Mouse (Mus musculus): ENCODE data around the gene Dgki.

Gene Dgki

DNA sequence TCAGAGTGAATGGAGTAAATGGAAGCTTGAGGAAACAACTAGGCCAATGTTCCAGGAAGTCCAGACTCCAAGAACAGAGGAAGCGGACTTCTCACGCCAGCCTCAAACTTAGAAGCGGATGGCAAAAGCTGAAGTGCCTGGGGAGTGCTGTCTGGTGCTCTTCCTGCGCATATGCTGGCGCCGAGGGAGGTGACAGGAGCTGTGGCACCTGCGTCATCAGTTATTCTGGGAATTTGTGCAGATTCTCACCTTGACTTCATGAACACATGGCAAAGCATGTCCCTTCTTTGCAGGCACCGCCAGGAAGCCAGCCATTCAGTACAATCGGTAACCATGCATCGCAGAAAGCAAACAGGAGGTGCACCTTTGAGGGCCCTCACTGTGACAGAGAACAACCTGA lies 301.0 kb downstream of the Dgki start:
- DNase-seq: peak; percentile 33

DNA sequence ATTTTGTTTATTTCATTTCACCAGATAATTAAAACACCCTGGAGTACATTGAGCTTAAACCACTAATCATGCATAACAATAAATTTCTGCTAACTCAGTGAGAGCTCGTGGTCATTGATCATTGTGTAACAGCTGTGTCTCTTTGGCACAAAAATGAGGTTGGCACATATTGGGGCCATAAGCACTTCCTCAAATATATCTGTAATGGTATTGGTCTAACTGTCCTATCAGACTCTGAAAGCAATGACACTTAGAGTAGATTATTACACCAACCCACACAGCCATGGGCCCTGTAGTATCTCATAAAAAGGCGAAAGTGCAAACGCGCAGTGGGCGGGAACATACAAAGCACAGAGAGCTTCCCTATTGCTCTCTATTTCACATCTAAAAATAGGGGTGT lies 305.7 kb downstream of the Dgki start:
- no peak for DNase-seq

DNA sequence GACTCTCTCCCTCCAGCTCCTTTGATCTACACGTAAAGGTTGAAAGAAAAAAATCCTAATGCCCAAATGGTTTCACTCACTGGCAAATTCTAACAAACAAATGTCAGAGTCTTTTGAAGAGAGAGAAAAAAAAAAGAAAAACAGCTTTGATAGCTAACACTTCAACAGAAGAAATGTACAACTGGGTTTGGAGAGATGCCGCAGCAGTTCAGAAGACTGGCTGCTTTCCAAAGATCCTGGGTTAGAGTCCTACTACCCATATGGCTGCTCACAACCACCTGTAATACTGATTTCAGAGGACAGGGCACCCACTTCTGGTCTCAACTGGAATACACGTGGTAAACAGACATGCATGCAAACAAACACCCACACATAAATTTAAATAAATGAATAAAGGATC lies 309.8 kb downstream of the Dgki start:
- peak; percentile 44 for DNase-seq

DNA sequence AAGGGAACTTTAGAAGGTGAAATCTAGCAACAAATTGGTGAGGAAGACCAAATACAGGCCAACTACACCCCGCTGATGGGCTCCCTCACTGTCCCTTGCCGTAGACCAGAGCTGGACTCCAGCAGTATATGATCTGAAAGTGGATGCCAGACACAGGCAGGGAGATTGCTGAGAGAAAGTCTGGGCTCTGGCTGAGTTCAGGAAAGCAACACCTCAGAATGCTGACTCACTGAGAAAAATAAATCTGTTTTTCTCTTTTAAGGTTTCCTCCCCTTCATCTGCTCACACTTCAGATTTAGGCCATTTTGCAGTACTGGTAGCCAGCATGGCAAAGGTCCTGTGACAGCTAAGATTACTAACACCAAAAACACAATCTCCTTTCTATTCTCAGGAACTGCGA lies 311.2 kb downstream of the Dgki start:
- no peak for DNase-seq

DNA sequence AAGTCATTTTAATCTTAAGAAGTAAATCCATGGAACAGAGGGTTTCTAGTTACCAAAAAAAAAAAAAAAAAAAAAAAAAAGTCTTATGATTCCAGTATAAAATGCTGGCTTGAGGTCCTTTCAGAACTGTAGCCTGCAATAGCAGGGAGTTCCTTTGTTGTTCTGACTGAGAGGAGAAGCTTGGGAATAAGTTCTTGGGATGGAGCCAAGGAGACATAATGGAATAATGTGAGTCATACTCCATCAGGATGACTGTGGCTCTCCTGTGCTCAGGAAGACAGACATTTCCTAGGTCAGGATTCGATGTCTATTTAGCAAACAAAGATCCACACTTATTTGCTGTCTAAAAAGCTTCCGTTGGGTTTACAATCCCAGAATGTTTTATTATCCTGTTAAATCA lies 318.3 kb downstream of the Dgki start:
- peak; percentile 27 for DNase-seq

DNA sequence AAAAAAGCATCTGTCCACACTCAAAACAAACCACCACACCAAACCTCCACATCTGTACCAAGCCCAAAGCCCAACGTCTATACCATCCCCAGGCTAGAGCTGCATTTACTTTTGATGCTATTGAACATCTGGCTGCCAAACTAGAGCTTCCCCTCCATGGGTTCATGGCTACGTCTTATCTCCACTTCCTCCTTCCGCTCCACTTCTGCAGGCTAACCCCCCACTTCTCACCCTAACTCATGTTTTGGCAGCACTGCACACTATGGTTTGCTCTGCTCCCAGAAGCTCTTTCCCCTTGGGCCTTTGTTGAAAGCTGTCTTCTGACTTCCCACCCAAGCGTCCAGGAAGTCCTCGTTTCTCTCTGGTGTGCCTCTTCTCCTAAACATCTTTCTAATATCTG lies 319.5 kb downstream of the Dgki start:
- no peak for DNase-seq

DNA sequence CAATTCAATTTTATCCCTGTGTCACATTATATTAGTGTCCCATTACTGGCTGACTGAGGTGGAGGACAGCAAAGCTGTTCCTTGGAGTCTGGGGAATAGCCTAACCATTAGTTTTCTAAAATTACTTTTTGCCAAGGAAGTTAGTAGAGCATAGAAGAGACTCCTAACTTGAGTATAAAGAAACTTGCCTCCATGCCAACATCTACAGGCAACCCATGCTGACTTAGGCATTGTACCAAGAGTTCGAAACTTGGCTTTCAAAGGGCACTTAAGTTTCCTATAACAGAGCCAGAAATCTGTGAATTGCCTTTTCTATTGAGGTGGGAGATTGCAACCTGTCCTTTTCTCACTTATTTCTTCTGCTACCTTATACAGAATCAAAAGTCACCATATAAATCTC lies 321.8 kb downstream of the Dgki start:
- no peak for DNase-seq

DNA sequence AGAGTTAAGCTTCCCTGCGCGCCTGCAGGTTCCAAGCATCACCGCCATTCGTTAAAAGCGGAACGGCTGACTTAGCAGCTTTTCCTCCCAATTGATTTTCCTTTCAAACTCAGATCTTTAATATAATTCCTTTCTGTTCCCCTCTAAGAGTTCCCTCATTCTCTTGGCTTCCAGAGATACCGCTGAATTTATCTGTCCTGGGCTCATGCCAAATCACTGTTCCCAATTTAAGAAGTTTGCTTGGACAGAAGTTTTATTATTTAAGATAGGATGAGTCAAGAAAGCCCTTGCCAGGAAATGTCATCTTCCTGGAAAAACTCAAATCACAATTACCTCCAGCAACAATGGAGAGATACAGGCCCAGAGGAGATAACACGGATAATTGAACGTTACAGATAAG lies 326.9 kb downstream of the Dgki start:
- DNase-seq: no peak

DNA sequence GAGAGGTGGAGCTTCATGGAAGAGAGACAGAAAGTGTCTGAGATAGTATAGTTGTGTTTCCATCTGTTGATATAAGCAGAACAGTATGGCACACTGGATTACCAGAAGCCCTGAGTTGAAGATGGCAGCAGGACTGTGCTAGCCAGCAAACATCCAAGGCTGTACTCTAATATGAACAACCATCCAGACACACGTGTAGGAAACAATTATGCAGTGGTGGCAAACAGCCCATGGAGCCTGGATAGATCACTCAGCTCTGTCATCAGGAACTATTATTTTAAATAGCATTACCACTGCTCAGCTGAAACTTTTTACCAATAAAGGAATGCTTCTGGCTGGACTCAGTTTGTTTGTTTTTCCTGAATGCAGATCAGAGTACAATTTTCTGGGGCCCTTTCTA lies 327.5 kb downstream of the Dgki start:
- no peak for DNase-seq

DNA sequence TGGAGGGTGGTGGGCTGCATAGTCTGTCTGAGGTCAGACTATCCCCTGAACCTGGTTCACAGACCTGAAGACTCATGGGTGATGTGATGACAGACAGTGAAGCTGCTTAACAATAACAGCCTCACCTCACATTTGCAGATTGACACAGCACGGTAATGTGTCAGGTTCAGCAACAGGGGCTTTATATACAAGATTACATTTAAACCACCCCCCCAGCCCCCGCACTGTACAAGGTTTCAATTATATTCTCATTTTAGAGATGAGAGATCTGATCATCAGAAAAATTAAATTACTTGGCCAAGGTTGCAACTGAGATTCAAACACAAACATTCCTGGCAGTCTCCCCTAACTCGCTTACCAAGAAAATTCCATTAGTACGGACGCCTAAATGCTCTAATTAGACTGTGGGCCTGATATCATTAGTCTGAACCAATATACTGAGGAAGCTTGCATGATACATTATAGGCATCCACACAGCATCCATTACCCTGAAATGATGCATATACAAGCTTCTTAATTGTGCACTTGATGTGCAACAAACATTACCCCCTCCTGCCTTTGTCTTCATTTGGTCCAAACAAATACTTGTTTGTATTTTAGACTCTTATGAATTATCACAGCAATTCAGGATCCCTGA lies 330.6 kb downstream of the Dgki start:
- no peak for DNase-seq

DNA sequence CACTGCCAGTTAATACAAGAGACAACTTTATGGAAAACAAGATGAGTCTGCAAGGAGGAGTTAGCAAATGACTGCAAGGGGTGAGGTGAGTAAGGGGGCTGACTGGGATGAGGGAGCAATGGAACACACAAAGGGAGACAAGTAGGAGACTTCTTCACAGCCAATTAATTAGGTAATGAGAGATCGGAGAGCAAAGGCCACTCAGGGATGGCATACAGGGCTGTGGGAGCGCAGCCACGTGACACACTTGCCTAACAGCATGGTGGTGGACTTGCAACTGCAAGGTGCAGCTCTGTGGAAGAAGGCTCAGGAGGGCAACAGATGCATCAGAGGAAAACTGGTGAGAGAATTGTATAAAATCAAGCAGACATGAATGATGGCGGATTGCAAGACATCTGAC lies 339.3 kb downstream of the Dgki start:
- DNase-seq: no peak

DNA sequence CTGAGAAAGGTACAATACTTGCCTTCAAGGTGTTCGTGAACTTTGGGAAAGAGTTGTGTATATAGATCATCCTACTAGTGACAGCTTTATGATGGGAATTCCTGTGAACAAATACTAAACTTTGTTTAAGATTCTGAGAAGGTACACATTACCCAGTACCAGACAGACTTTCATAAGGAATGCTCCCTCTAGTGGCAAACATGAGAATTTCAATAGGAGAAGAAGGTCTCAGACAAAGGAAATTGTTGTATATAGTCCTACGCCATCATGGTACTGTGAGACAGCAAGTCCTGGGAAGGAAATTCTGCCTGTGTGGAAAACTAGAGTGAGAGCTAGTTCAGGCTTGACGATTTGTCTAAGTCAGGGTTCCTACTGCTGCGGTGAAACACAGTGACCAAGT lies 344.7 kb downstream of the Dgki start:
- no peak for DNase-seq

DNA sequence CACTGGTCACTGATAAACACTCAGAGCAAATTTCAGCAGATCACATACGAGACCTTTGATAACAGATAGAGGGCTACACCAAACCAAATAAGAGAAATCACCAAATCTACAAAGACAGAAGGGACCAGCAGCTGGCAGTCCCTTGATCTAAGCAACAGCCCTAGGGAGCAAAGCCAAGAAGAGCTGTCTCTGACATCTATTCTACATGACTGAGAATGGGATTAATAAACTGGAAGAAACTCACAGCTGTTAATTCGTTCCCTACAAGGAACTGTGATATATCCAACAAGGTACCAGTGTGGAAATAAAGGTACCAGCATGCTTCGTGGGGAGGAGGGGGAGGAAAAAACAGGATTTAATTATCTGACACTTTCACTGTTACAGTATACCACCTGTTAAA lies 349.3 kb downstream of the Dgki start:
- DNase-seq: peak; percentile 17

DNA sequence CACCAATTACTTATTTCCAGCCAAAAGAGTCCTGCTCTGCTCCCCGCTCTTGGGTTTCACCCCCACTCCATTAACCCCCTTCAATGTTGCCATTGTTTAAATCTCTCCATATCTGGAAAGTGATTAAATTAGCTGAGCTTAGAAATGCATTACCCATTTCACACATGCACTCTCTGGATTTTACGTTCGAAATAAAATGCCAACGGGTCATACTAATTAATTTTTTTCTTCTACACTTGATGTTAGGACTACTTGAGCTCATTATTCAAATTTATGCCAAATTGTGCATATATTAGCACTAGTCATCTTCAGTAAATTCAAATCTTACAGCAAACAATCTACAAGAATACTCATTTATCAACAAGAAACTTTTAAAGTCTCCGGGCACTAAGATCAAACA lies 352.1 kb downstream of the Dgki start:
- DNase-seq: no peak

DNA sequence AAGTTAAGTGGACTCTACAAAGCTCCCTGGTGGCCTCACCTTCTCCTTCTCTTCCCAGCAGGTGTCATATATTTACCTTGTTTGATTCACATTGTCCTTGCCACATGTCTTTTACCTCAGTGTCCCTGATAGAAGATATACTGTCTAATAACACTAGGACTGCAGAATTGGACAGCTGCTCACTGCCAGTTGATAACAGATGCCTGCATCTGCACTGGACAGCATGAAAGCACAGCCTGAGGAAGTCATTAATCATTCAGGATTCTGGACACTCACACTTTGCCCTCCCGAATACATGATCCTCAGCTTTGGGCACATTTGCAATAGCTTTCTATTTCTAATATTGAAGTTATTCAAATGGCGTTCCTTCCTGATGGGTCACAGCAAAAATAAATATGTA lies 362.5 kb downstream of the Dgki start:
- DNase-seq: no peak

DNA sequence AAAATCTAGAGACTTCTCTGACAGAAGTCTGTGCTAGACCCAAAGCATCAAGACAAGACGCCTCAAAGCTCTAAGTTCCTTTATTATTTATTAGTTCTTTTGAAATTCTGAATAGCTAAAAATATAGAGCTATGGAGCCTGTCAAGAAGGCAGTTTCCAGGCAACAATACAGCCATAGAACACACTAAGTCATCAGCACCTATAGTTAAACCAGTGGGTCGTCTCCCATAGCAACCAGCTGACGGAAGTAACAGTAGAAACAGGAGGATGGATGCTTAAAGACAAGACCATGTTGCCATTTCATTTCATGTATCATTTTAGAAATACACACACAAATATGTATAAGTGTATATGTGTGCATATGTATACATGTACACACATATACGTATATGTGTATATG lies 363.2 kb downstream of the Dgki start:
- DNase-seq: no peak

DNA sequence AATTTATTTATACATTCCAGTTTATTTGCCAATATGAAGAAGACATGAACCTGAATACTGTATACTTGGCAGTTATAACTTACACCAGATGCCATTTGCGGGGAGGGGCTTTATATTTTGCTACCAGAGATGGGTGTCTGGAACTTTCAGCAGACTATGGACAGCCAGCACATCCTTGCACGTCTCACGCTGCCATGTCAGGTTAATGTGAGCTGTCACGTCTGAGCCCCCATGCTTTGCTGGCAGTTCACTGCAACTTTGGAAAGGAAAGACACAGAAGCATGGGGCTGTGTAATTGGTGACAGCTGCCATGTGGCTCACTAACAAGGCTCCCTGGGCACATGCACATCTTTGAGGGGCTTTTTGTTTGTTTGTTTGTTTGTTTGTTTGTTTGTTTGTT lies 368.5 kb downstream of the Dgki start:
- DNase-seq: no peak

DNA sequence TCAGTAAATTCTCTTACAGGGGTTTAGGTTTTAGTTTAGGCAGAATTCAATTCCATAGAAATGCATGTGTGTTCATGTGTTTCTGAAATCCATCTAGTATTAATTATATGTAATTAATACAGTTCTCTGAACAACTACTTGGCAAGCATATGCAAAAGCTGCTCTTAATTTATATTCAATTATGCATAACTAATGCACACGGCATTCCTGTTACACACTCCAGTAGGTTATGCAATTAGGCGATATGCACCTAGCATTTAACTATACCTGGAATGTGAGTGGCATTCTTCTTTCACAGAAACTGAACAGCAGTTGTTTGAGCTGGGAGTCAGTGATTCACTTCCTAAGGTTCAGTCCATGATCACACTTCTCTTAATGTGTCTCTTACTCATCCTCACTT lies 370.2 kb downstream of the Dgki start:
- no peak for DNase-seq

DNA sequence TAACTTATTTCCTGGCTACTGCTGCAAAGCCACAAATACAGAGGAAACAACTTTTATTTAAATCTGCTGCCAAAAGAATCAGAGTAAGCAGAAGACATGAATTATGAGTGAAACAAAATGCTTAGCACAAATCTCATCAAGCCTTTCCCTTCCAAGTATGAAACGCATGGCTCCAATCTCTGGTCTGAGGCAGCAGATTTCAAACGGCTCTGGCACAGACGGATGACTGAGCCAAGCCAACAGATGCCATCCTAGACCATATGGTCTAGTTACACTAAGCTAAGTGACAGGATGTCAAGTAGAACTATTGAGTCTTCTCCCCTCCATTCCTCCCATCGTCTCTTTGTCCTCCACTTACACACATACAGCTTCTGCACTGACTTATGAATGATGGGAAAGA lies 373.5 kb downstream of the Dgki start:
- peak; percentile 50 for DNase-seq

DNA sequence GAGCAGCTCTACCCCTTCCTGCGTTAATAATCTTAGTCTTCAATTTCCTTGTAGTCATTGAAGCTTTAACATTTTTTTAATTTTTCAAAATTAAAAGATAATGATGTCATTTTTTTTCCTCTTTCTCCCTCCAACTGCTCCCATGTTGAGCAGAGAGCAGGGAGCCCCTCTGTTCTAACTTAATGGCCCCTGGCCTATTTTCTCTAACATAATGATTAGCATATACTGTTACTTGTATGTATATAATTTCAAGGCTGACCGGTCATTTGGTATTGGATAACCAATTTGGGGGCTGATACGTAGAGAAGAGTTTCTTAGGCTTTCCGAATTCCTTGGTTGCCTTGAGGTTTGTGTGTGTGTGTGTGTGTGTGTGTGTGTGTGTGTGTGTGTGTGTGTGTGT lies 378.0 kb downstream of the Dgki start:
- DNase-seq: no peak

DNA sequence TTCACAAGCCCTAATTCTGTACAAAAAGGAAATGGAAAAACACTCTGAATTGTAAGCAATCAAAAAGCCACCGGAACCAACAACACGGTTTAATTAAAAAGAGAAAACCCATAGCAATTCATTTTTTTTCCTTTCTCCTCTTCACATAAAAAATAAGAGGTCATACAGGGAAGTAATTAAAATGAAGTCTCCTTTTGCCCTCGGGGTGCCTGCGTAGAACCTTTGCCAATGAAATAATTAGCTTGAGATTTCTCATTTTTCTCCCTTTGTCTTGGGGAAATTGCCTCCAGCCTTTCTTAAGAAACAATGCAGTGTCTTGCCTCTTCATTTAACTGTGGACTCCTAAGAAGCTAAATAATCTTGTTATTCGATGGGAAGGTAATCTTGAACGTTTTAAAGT lies 388.4 kb downstream of the Dgki start:
- no peak for DNase-seq

DNA sequence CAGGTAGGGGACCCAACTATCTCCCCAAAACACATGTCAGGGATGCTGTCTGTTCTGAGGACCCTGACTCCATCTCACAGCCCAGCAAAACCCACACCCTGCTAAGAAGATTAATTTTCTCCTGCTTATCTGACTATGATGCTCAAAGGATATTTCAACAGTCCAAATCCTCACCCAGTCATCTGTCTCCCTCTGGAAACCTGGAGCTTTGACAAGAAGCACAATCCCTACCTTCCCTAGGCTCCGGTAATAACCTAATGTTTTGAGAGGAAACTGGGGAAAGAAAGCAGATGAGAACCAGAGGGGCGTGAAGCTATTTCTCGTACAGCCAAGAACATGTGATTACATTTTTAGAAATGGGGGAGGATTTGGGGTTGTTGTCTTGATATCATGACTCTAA lies 392.8 kb downstream of the Dgki start:
- DNase-seq: no peak

DNA sequence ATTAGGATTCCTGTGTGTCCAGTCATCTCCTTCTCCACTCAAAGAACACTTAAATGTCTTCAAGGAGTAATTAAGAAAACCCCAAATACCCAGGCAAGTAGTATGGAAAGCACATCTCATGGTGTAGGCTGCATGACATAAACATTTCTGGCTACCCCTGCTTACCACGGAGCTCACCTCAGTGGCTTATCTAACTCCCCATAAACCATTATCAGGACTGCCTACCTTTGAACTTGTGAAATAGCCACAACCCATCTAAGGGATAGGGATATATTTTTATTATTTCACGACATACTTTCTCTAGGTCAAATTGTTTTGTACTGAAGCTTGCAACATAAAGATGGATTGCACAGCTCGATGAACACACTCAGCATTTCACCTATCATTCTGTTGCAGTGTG lies 394.0 kb downstream of the Dgki start:
- DNase-seq: no peak

DNA sequence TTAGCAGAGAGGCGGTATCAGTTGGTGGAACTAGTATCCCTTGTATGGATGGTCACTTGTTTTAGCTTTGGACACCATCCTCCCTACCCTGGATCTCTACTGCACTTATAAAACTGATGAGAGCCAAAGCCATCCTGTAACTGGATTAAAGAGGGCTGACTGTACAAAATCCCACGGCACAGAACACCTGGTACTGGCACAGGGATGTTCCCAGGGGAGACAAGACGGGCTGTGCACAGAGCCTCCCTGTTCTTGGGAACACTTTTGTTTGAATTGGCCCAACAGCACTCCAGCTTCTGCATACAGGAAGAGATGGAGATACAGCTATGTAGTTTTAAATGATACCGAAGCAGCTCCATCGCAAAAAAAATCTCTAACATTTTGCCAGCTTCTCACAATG lies 395.1 kb downstream of the Dgki start:
- DNase-seq: no peak

DNA sequence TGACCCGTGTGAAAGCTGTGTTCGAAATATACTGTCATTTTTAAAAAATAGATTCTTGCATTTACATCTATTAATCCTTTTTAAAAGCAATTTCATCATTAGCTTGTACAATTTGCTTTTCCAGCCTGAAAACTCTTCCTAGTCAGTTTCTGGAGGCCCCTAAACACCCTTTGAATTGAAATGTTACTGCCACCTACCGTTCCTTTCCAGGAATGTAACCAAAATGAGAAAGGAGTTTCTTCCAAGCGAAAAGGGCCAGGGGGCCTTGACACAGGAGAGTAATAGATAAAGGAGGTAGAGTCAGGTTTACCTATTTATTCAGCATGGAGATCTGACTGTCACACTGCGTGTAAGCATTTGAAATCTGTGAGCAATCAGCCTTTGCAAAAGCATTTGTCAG lies 396.2 kb downstream of the Dgki start:
- peak; percentile 32 for DNase-seq
